Mouse (Mus musculus) MEL (cell line): ENCODE results near the gene Atp8a1. TPM values are rescaled to one million over a fixed set of nuclear protein-coding genes. Genes with fewer than 3 reads are reported as not detected.

Source experiments
- DNase-seq: peaks from one replicate; pipeline ENCODE4 v3.0.0; 2011; ENCODE audit warnings: low read depth, low spot score
- H3K27ac ChIP-seq: 2 replicates; pipeline ENCODE4 v1.5.1; 2012; ENCODE audit warnings: low read depth, mild to moderate bottlenecking, control low read depth, low read length, moderate library complexity; ENCODE audit not compliant: control insufficient read depth
- H3K27me3 ChIP-seq, 2 experiments: fragments of 150-350 bp in 1 of 2; sonication (generic) in 1 of 2; 2 replicates each; pipeline ENCODE4 v1.6.1; 2012; ENCODE audit warnings: low read length in 2 of 2, mild to moderate bottlenecking in 2 of 2, improper control_type of control experiment in 1 of 2, moderate library complexity in 1 of 2; ENCODE audit not compliant: insufficient read depth in 2 of 2, control insufficient read depth in 1 of 2
- H3K36me3 ChIP-seq, 2 experiments: 2 replicates each; pipeline ENCODE4 v1.6.1; 2012 to 2014; ENCODE audit warnings: low read length in 2 of 2, improper control_type of control experiment in 1 of 2, inconsistent platforms in 1 of 2, mild to moderate bottlenecking in 1 of 2; ENCODE audit not compliant: insufficient read depth in 2 of 2, control insufficient read depth in 1 of 2
- H3K4me1 ChIP-seq, 2 experiments: fragments of 150-350 bp in 1 of 2; sonication (generic) in 1 of 2; 2 replicates each; pipeline ENCODE4 v1.6.1; 2012; ENCODE audit warnings: low read length in 2 of 2, improper control_type of control experiment in 1 of 2, mild to moderate bottlenecking in 1 of 2; ENCODE audit not compliant: insufficient read depth in 2 of 2, control insufficient read depth in 1 of 2
- H3K4me3 ChIP-seq, 2 experiments: fragments of 150-350 bp in 1 of 2; sonication (generic) in 1 of 2; 2 replicates each; pipeline ENCODE4 v1.5.1; 2012; ENCODE audit warnings: low read depth in 2 of 2, low read length in 2 of 2, mild to moderate bottlenecking in 2 of 2, moderate library complexity in 2 of 2, control low read depth in 1 of 2, improper control_type of control experiment in 1 of 2; ENCODE audit not compliant: control insufficient read depth in 1 of 2, insufficient read depth in 1 of 2
- H3K79me2 ChIP-seq: 2 replicates; pipeline ENCODE4 v1.6.1; 2012; ENCODE audit warnings: mild to moderate bottlenecking, low read length, moderate library complexity; ENCODE audit not compliant: control insufficient read depth, poor library complexity, insufficient read depth
- H3K9ac ChIP-seq: 2 replicates; pipeline ENCODE4 v1.6.1; 2012; ENCODE audit warnings: low read depth, mild to moderate bottlenecking, control low read depth, low read length, moderate library complexity; ENCODE audit not compliant: control insufficient read depth, poor library complexity, severe bottlenecking
- H3K9me3 ChIP-seq: fragments of 150-350 bp; sonication (generic); replicated peaks from 2 replicates; pipeline ENCODE4 v1.6.1; 2012; ENCODE audit warnings: mild to moderate bottlenecking, low read length, improper control_type of control experiment, moderate library complexity; ENCODE audit not compliant: insufficient read depth
- CHD1 ChIP-seq: IDR thresholded peaks from 2 replicates; pipeline ENCODE4 v1.6.1; 2012; ENCODE audit warnings: low read depth, mild to moderate bottlenecking, inconsistent platforms, low read length, improper control_type of control experiment
- CTCF ChIP-seq, 3 experiments: IDR thresholded peaks in 2 of 3; conservative IDR thresholded peaks in 1 of 3; 2 replicates each; pipeline ENCODE4 v1.5.1; 2011 to 2012; ENCODE audit warnings: low read length in 3 of 3, low read depth in 2 of 3, mild to moderate bottlenecking in 2 of 3, improper control_type of control experiment in 1 of 3, inconsistent platforms in 1 of 3, mixed read lengths in 1 of 3, moderate library complexity in 1 of 3; ENCODE audit not compliant: control insufficient read depth in 1 of 3, insufficient read depth in 1 of 3, poor library complexity in 1 of 3, severe bottlenecking in 1 of 3
- EP300 ChIP-seq, 2 experiments: IDR thresholded peaks; 2 replicates each; pipeline ENCODE4 v1.6.1; 2011; ENCODE audit warnings: improper control_type of control experiment in 2 of 2, low read length in 2 of 2, low read depth in 1 of 2, mild to moderate bottlenecking in 1 of 2
- ETS1 ChIP-seq: IDR thresholded peaks from 2 replicates; pipeline ENCODE4 v1.6.1; 2012; ENCODE audit warnings: low read depth, mild to moderate bottlenecking, inconsistent platforms, low read length, improper control_type of control experiment, moderate library complexity
- GATA1 ChIP-seq: IDR thresholded peaks from 2 replicates; pipeline ENCODE4 v1.6.1; 2011; ENCODE audit warnings: low read depth, low read length, improper control_type of control experiment
- KAT2A ChIP-seq: conservative IDR thresholded peaks from 2 replicates; pipeline ENCODE4 v1.6.1; 2012; ENCODE audit warnings: low read depth, low read length, improper control_type of control experiment, inconsistent platforms
- MAX ChIP-seq: IDR thresholded peaks from 2 replicates; pipeline ENCODE4 v1.6.1; 2011; ENCODE audit warnings: low read length, improper control_type of control experiment
- MAZ ChIP-seq: IDR thresholded peaks from 2 replicates; pipeline ENCODE4 v1.6.1; 2012; ENCODE audit warnings: low read depth, mild to moderate bottlenecking, inconsistent platforms, low read length, improper control_type of control experiment
- MXI1 ChIP-seq: IDR thresholded peaks from 2 replicates; pipeline ENCODE4 v1.6.1; 2011; ENCODE audit warnings: mild to moderate bottlenecking, low read depth, low read length, improper control_type of control experiment
- MYB ChIP-seq: IDR thresholded peaks from 2 replicates; pipeline ENCODE4 v1.6.1; 2011; ENCODE audit warnings: mild to moderate bottlenecking, low read depth, low read length, improper control_type of control experiment
- MYC ChIP-seq: IDR thresholded peaks from 2 replicates; pipeline ENCODE4 v1.6.1; 2011; ENCODE audit warnings: low read depth, mild to moderate bottlenecking, low read length, improper control_type of control experiment, moderate library complexity
- NELFE ChIP-seq: IDR thresholded peaks from 2 replicates; pipeline ENCODE4 v1.6.1; 2011; ENCODE audit warnings: low read depth, low read length, improper control_type of control experiment
- NRF1 ChIP-seq: IDR thresholded peaks from 2 replicates; pipeline ENCODE4 v1.6.1; 2014; ENCODE audit warnings: low read depth, mild to moderate bottlenecking, inconsistent platforms, low read length, improper control_type of control experiment, moderate library complexity; ENCODE audit not compliant: poor library complexity, insufficient read depth, severe bottlenecking
- POLR2AphosphoS5 ChIP-seq: IDR thresholded peaks from 2 replicates; pipeline ENCODE4 v1.6.1; 2012; ENCODE audit warnings: low read depth, borderline replicate concordance, mild to moderate bottlenecking, inconsistent platforms, low read length, moderate library complexity, mixed read lengths
- RCOR1 ChIP-seq: IDR thresholded peaks from 2 replicates; pipeline ENCODE4 v1.6.1; 2012; ENCODE audit warnings: low read depth, mild to moderate bottlenecking, inconsistent platforms, low read length, improper control_type of control experiment
- SIN3A ChIP-seq: IDR thresholded peaks from 2 replicates; pipeline ENCODE4 v1.6.1; 2012; ENCODE audit warnings: low read length, improper control_type of control experiment, inconsistent platforms
- SMC3 ChIP-seq: IDR thresholded peaks from 2 replicates; pipeline ENCODE4 v1.6.1; 2011; ENCODE audit warnings: low read depth, low read length, improper control_type of control experiment
- TAL1 ChIP-seq: IDR thresholded peaks from 2 replicates; pipeline ENCODE4 v1.6.1; 2012; ENCODE audit warnings: mild to moderate bottlenecking, inconsistent platforms, low read length, moderate library complexity, mixed read lengths
- TBP ChIP-seq: IDR thresholded peaks from 2 replicates; pipeline ENCODE4 v1.8.0; 2011; ENCODE audit warnings: low read depth, low read length, improper control_type of control experiment
- UBTF ChIP-seq: IDR thresholded peaks from 2 replicates; pipeline ENCODE4 v1.6.1; 2012; ENCODE audit warnings: low read depth, mild to moderate bottlenecking, inconsistent platforms, low read length, improper control_type of control experiment, moderate library complexity, borderline replicate concordance; ENCODE audit not compliant: insufficient read depth
- USF2 ChIP-seq, 2 experiments: IDR thresholded peaks; 2 replicates each; pipeline ENCODE4 v1.6.1; 2011 to 2012; ENCODE audit warnings: improper control_type of control experiment in 2 of 2, low read length in 2 of 2, borderline replicate concordance in 1 of 2, inconsistent platforms in 1 of 2, low read depth in 1 of 2, mild to moderate bottlenecking in 1 of 2; ENCODE audit not compliant: insufficient read depth in 1 of 2
- ZC3H11A ChIP-seq: IDR thresholded peaks from 2 replicates; pipeline ENCODE4 v1.6.1; 2012; ENCODE audit warnings: low read depth, mild to moderate bottlenecking, inconsistent platforms, low read length, improper control_type of control experiment
- ZMIZ1 ChIP-seq: IDR thresholded peaks from 2 replicates; pipeline ENCODE4 v1.6.1; 2012; ENCODE audit warnings: low read depth, mild to moderate bottlenecking, inconsistent platforms, low read length, improper control_type of control experiment, moderate library complexity
- polyA plus RNA-seq, 2 experiments: library from polyadenylated mRNA; stranded (reverse) in 1 of 2; unstranded in 1 of 2; fragments of >175 nt in 1 of 2; fragments of >200 nt in 1 of 2; gene quantifications; 2 replicates each; pipeline versions ENCODE4 v1.2.1 to v1.2.4; 2012; ENCODE audit warnings: low replicate concordance in 2 of 2, low read depth in 1 of 2; ENCODE audit not compliant: insufficient read length in 2 of 2, insufficient read depth in 1 of 2, missing spikeins in 1 of 2
- total RNA-seq: library from RNA; depleted of rRNA; stranded (reverse); fragments of 300-350 nt; gene quantifications from 2 replicates; pipeline ENCODE4 v1.2.3, GENCODE M21; 2012

Atp8a1 gene
- total and polyA plus RNA-seq, 3 experiments, result 18.2 to 22.1 TPM; not detected in 1

DNA sequence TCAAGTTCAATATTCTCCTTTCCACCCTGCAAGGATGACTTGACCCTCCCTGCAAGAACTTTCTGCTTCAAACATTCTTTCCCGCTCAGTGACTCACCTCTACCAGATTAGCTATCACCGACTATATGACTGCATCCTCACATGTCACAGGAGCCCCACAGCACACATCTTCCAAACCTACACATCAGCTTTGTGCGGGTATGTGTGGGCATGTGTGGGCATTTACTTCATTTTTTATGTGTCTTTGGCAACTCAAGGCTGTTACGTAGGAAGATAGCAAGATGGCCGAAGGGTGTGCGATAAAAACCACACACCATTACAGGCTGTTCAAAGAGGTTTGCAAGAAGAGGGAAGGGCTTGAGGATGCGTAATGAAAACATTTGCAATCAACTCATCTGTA, 145.6 kb downstream of the Atp8a1 start:
- no peak for DNase-seq
- Histone ChIP-seq H3K79me2 (no peaks in the 10 kb centered on the region), H3K9me3 (no peaks in the 10 kb centered on the region), H3K4me1 (no peaks in the 10 kb centered on the region), H3K27ac (no peak overlapping the region), H3K9ac (no peak overlapping the region), H3K36me3 (peaks cover 0 to 5% of the 10 kb centered on the region in 2 experiments; a peak in 2 of 4 replicates), H3K4me3 (no peak overlapping the region), H3K27me3 (no peaks in the 10 kb centered on the region)
- no peak for TF ChIP-seq SMC3
- no peak for TF ChIP-seq UBTF
- TF ChIP-seq ETS1, result no peak
- TF ChIP-seq CHD1, result no peak
- TF ChIP-seq USF2 (IDR thresholded peaks at IDR 0.05; ENCODE audit: borderline replicate concordance in 1 of 2, insufficient read depth in 1 of 2, low read depth in 1 of 2, low read length in 2 of 2), result no peak
- no peak for TF ChIP-seq MAZ
- TF ChIP-seq ZC3H11A, result no peak
- no peak for TF ChIP-seq TAL1
- TF ChIP-seq MXI1, result no peak
- TF ChIP-seq KAT2A, result no peak
- no peak for TF ChIP-seq NRF1
- no peak for TF ChIP-seq CTCF (IDR thresholded peaks at IDR 0.05 in 2 of 3, conservative IDR thresholded peaks at IDR 0.05 in 1 of 3; ENCODE audit: control insufficient read depth in 1 of 3, insufficient read depth in 1 of 3, low read depth in 2 of 3, low read length in 3 of 3, poor library complexity in 1 of 3, severe bottlenecking in 1 of 3)
- TF ChIP-seq MAX, result no peak
- no peak for TF ChIP-seq ZMIZ1
- TF ChIP-seq SIN3A, result no peak
- TF ChIP-seq MYC, result no peak

GRCm38 (mm10) chr5:67699418-67699817, 147.8 kb downstream of the Atp8a1 start:
- H3K79me2 ChIP-seq, result no peaks in the 10 kb centered on the region

More at GRCm38 (mm10) chr5:67699418-67699817, 147.8 kb downstream of the Atp8a1 start:
- H3K4me1 ChIP-seq, result no peaks in the 10 kb centered on the region
- no peaks in the 10 kb centered on the region for H3K9me3 ChIP-seq
- no peak for TF ChIP-seq EP300 (IDR thresholded peaks at IDR 0.05; ENCODE audit: low read depth in 1 of 2, low read length in 2 of 2)
- TF ChIP-seq POLR2AphosphoS5, result no peak
- TF ChIP-seq TAL1, result no peak
- no peak for TF ChIP-seq ZC3H11A
- TF ChIP-seq CHD1, result no peak
- TF ChIP-seq UBTF, result no peak
- no peak for TF ChIP-seq MXI1
- TF ChIP-seq NRF1, result no peak
- no peak for TF ChIP-seq NELFE
- TF ChIP-seq ZMIZ1, result no peak
- no peak for TF ChIP-seq MYC
- TF ChIP-seq KAT2A, result no peak
- no peak for TF ChIP-seq RCOR1
- TF ChIP-seq GATA1, result no peak
- no peak for TF ChIP-seq MAX
- TF ChIP-seq MAZ, result no peak
- no peak for TF ChIP-seq MYB
- no peak for TF ChIP-seq TBP
- H3K36me3 ChIP-seq, result peaks cover 0 to 3% of the 10 kb centered on the region in 2 experiments; a peak in 2 of 4 replicates
- DNase-seq, result no peak
- H3K9ac ChIP-seq, result no peak overlapping the region
- H3K27ac ChIP-seq, result no peak overlapping the region
- H3K27me3 ChIP-seq, result no peaks in the 10 kb centered on the region
- no peak overlapping the region for H3K4me3 ChIP-seq
